Mouse (Mus musculus) kidney, embryonic 16.5 days (tissue): Measurements from ENCODE around the gene 2410131K14Rik. TPM values are rescaled to one million over a fixed set of nuclear protein-coding genes. Genes with fewer than 3 reads are reported as not detected.

Experiments
- ATAC-seq: fragments of 200-750 bp; cut with Nextera tagmentation; 2 replicates; pipeline ENCODE4 v1.8.0; 2017; ENCODE audit warnings: moderate TSS enrichment; ENCODE audit not compliant: low FRiP score, low TSS enrichment
- H3K27ac ChIP-seq: fragments of 300-500 bp; sonication (generic); 2 replicates; pipeline ENCODE4 v1.5.1; 2014; ENCODE audit warnings: low read length
- H3K27me3 ChIP-seq: fragments of 300-500 bp; sonication (generic); 2 replicates; pipeline ENCODE4 v1.6.1; 2014; ENCODE audit warnings: low read length, control low read depth, mixed read lengths; ENCODE audit not compliant: insufficient read depth
- H3K36me3 ChIP-seq: fragments of 300-500 bp; sonication (generic); 2 replicates; pipeline ENCODE4 v1.6.1; 2014; ENCODE audit warnings: low read length, control low read depth, mixed read lengths; ENCODE audit not compliant: insufficient read depth
- H3K4me1 ChIP-seq: fragments of 300-500 bp; sonication (generic); 2 replicates; pipeline ENCODE4 v1.6.1; 2014; ENCODE audit warnings: low read length, control low read depth, mixed read lengths; ENCODE audit not compliant: insufficient read depth
- H3K4me2 ChIP-seq: fragments of 300-500 bp; sonication (generic); replicated peaks from 2 replicates; pipeline ENCODE4 v1.6.1; 2014; ENCODE audit warnings: low read depth, low read length
- H3K4me3 ChIP-seq: fragments of 300-500 bp; sonication (generic); 2 replicates; pipeline ENCODE4 v1.5.1; 2014; ENCODE audit warnings: mild to moderate bottlenecking, low read length
- H3K9ac ChIP-seq: fragments of 300-500 bp; sonication (generic); replicated peaks from 2 replicates; pipeline ENCODE4 v1.6.1; 2014; ENCODE audit warnings: low read length
- H3K9me3 ChIP-seq: fragments of 300-500 bp; sonication (generic); 2 replicates; pipeline ENCODE4 v1.6.1; 2016; ENCODE audit warnings: low read length, control low read depth
- WGBS: fragments of 180-500 bp; shearing (Covaris S2); extraction: QIAGEN DNeasy Blood & Tissue Kit; methylation state at CpG from one replicate; pipeline ENCODE4 v1.1.7; 2014; 5-methylcytosine and 5-hydroxymethylcytosine counted together
- polyA plus RNA-seq: library from polyadenylated mRNA; unstranded; fragments of >200 nt; fragmentation: Nextera tagmentation; extraction: Ambion mirVana; gene quantifications from 2 replicates; pipeline ENCODE4 v1.2.1, GENCODE M21; 2015

2410131K14Rik gene
- polyA plus RNA-seq, 1 experiment from 2014 or later: 10.7 TPM

DNA sequence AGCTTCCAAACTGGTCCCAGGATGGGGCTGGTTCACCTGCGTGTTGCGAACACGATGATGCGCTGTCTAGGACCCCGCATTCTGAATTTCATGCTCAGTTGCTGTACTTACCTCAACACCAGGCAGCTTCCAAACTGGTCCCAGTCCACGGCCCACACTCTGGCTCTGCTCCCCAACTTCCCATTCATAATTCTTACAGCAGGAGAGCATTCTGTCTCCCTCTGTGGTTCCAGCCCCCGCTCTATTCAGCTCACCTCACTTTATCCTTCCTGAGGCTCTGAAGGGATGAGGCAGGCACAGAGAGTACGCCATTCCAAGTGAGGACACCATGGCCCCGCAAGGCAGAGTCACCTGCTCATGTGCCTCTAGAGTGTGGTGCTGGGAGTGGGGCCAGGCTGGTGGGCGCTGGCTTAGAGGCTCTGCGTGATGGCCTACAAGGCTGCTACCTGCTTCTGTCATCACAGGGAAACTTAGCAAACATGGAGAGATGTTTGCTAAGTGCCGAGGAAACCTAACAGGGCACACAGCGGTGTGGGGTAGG lies 14.9 kb upstream of the 2410131K14Rik start:
- H3K36me3 ChIP-seq: peaks cover 6% of the 10 kb centered on the region; the same call in 1 of the 2 replicates
- H3K4me3 ChIP-seq: no peak overlapping the region
- no peaks in the 10 kb centered on the region for H3K4me1 ChIP-seq
- no peak for ATAC-seq
- H3K27me3 ChIP-seq: no peaks in the 10 kb centered on the region
- no peak overlapping the region for H3K4me2 ChIP-seq
- H3K9ac ChIP-seq: no peak overlapping the region
- H3K9me3 ChIP-seq: no peaks in the 10 kb centered on the region
- no peak overlapping the region for H3K27ac ChIP-seq
- WGBS: 91% methylated on average over 13 of the region's 13 CpGs

GRCm38 (mm10) chr5:118236891-118237290 lies 8.1 kb upstream of the 2410131K14Rik start:
- Histone ChIP-seq H3K4me3 (no peak overlapping the region), H3K27me3 (no peaks in the 10 kb centered on the region), H3K4me1 (no peaks in the 10 kb centered on the region), H3K27ac (no peak overlapping the region), H3K9ac (no peak overlapping the region), H3K9me3 (no peaks in the 10 kb centered on the region), H3K4me2 (no peak overlapping the region), H3K36me3 (peaks cover 14% of the 10 kb centered on the region)
- WGBS: 84% methylated on average over 12 of the region's 12 CpGs
- ATAC-seq: no peak

DNA sequence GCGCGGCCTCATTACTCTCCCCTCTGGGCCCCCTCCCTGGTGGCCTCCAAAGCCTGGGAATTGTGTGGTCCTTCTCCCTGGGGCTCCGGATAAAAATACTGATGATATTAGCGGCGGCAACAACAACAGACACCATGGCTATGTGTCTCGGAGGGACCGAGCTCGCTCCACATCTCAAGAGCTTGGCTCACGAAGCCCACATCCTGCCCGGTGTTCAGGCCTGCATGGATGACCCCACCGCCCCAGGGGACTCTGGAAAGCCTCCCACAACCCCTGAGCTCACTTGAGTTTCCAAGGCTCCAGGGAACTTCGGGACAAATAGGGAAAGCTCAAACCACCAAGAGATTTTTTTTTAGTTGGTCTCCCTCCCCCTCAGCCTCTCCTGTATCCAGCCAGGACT lies 5.4 kb upstream of the 2410131K14Rik start:
- Histone ChIP-seq H3K9ac (no peak overlapping the region), H3K4me1 (peaks cover 4% of the 10 kb centered on the region; the same call in 1 of the 2 replicates), H3K4me3 (no peak overlapping the region), H3K36me3 (peaks cover 7% of the 10 kb centered on the region), H3K27me3 (no peaks in the 10 kb centered on the region), H3K27ac (no peak overlapping the region), H3K4me2 (no peak overlapping the region), H3K9me3 (no peaks in the 10 kb centered on the region)
- ATAC-seq: no peak
- 78% methylated on average over 12 of the region's 12 CpGs for WGBS

DNA sequence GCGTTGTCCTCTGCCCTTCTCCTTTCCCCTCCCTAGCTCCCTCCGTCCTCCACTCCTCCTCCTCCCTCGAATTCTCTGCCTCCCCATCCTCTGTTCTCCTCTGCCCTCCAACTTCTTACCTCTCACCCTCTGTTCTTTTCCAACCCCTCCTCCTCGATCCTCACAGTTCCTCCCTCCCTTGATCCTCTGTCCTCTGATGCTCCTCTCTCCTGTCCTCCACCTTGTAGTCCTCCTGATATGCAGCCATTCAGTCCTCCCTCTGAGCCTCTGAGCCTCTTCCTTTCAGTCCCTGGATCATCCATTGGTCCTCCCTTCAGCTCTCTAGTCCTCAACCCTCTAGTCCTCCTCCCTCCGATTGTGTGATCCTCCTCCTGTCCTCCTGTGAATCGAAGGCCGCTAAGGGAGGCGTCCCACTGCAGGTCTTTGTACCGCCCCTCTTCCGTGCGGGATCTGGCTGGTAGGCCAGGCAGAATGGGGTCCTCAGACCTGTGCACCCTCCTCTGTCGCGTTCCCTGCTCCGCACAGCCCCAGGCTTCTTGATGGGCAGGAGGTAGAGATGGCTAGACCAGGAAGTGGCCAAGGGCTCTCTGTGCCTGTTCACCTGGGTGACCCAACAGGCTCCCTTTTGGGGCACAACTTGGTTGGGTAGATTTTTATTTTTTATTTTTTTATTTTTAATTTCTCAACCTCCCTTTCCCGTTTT lies 730 bp downstream of the 2410131K14Rik start:
- Histone ChIP-seq H3K36me3 (peaks cover 13% of the 10 kb centered on the region; the same call in 1 of the 2 replicates), H3K4me1 (peaks cover 14% of the 10 kb centered on the region; the same call in 1 of the 2 replicates), H3K9ac (peak overlapping the region; percentile 70), H3K27me3 (no peaks in the 10 kb centered on the region), H3K9me3 (no peaks in the 10 kb centered on the region), H3K4me3 (peak overlapping the region; percentile 86), H3K27ac (peak overlapping the region; percentile 81), H3K4me2 (peak overlapping the region; percentile 67)
- 6% methylated on average over 15 of the region's 15 CpGs for WGBS
- ATAC-seq: peak; percentile 21

DNA sequence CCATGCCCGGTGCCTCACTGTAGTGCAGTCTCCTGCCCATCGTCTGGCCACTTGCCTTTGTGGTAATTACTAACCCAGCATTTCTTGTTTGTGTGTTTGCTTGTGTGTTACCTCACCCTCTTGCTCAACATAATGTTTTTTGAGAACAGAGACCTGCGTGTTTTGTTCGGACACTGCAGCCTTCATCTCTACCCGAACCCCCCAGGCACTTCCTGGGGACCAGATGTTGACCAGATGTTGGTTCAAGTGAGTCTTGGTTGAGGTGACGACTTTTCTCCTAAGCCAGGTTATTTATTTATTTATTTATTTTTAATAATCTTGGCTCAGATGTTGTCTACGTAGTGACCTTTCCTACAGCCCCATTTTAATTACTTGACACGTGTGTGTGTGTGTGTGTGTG lies 2.4 kb downstream of the 2410131K14Rik start:
- H3K27me3 ChIP-seq: no peaks in the 10 kb centered on the region
- 81% methylated on average over 8 of the region's 8 CpGs for WGBS
- H3K4me3 ChIP-seq: no peak overlapping the region
- H3K27ac ChIP-seq: no peak overlapping the region
- peaks cover 14% of the 10 kb centered on the region; the same call in 1 of the 2 replicates for H3K4me1 ChIP-seq
- H3K9me3 ChIP-seq: no peaks in the 10 kb centered on the region
- peaks cover 13% of the 10 kb centered on the region; the same call in 1 of the 2 replicates for H3K36me3 ChIP-seq
- no peak overlapping the region for H3K4me2 ChIP-seq
- ATAC-seq: no peak
- H3K9ac ChIP-seq: no peak overlapping the region

- Histone ChIP-seq H3K9ac (no peak overlapping the region), H3K4me2 (no peak overlapping the region), H3K4me3 (no peak overlapping the region), H3K9me3 (no peaks in the 10 kb centered on the region), H3K27me3 (no peaks in the 10 kb centered on the region), H3K36me3 (0 out of 2 replicates have a peak, but pooled peaks cover 13% of the 10 kb centered on the region), H3K4me1 (peaks cover 7% of the 10 kb centered on the region; the same call in 1 of the 2 replicates), H3K27ac (no peak overlapping the region)
- 74% methylated on average over 6 of the region's 7 CpGs for WGBS
- ATAC-seq: no peak
Observed at GRCm38 (mm10) chr5:118250987-118251386, 6.0 kb downstream of the 2410131K14Rik start.

DNA sequence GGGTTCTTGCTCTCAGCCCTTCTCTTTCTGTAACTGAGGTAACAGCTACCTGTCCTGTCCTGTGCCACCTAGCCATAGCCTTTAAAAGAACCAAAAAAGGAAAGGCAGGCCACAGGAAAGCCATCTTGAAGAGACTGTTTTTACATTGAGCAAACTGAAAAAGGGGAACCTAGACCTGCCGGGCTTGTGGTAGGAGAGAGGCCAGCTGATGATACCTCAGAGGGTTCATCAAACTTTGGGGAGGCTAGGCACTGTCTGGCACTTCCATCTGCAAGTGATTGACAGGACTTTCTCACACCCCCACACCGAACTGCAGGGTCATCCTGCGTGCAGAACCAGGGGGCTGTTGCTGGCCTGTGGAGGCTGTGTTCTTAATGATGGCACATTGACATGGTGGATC lies 8.5 kb downstream of the 2410131K14Rik start:
- Histone ChIP-seq H3K9ac (no peak overlapping the region), H3K27ac (no peak overlapping the region), H3K4me1 (no peaks in the 10 kb centered on the region), H3K9me3 (no peaks in the 10 kb centered on the region), H3K4me2 (no peak overlapping the region), H3K4me3 (no peak overlapping the region), H3K27me3 (no peaks in the 10 kb centered on the region), H3K36me3 (peaks cover 25% of the 10 kb centered on the region)
- 78% methylated on average over 3 of the region's 3 CpGs for WGBS
- no peak for ATAC-seq

- no peak overlapping the region for H3K27ac ChIP-seq
- no peak overlapping the region for H3K4me3 ChIP-seq
- no peaks in the 10 kb centered on the region for H3K4me1 ChIP-seq
- H3K4me2 ChIP-seq: no peak overlapping the region
- H3K27me3 ChIP-seq: no peaks in the 10 kb centered on the region
- 95% methylated on average over 4 of the region's 4 CpGs for WGBS
- H3K36me3 ChIP-seq: peaks cover 41% of the 10 kb centered on the region
- H3K9me3 ChIP-seq: no peaks in the 10 kb centered on the region
- no peak for ATAC-seq
- no peak overlapping the region for H3K9ac ChIP-seq
Observed at GRCm38 (mm10) chr5:118256981-118257380, 12.0 kb downstream of the 2410131K14Rik start.

- Histone ChIP-seq H3K9me3 (no peaks in the 10 kb centered on the region), H3K9ac (no peak overlapping the region), H3K36me3 (peaks cover 45% of the 10 kb centered on the region), H3K27me3 (no peaks in the 10 kb centered on the region), H3K27ac (no peak overlapping the region), H3K4me3 (no peak overlapping the region), H3K4me2 (no peak overlapping the region), H3K4me1 (no peaks in the 10 kb centered on the region)
- WGBS: 78% methylated on average over 6 of the region's 6 CpGs
- no peak for ATAC-seq
Observed at GRCm38 (mm10) chr5:118259152-118259551, 14.1 kb downstream of the 2410131K14Rik start.

DNA sequence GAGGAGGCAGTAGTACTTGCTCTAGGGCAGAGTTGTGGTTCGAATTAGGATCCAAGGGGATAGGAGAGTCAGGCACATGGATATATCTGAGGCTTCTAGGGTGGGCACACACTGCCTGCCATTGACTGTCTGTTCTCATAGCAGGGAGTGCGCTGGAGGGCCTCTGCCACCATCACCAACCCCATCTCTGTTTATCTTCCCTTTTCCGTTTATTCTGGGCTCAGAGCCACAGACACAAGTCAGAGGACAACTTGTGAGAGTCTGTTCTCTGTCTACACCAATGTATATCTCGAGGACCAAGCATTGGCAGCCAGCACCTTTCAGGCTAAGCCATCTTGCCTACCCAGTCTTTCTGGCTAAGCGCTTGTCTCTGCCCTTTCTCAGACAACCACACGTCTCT lies 14.6 kb downstream of the 2410131K14Rik start:
- no peaks in the 10 kb centered on the region for H3K9me3 ChIP-seq
- peaks cover 45% of the 10 kb centered on the region for H3K36me3 ChIP-seq
- no peak overlapping the region for H3K27ac ChIP-seq
- H3K4me1 ChIP-seq: no peaks in the 10 kb centered on the region
- no peak overlapping the region for H3K4me3 ChIP-seq
- H3K27me3 ChIP-seq: no peaks in the 10 kb centered on the region
- H3K9ac ChIP-seq: no peak overlapping the region
- H3K4me2 ChIP-seq: no peak overlapping the region
- ATAC-seq: no peak
- WGBS: 83% methylated on average over 6 of the region's 6 CpGs
